Mouse (Mus musculus): ENCODE measurements around the gene Pla2g15. TPM values are rescaled to one million over a fixed set of nuclear protein-coding genes. Genes with fewer than 3 reads are reported as not detected.

Pla2g15 gene
- total and polyA plus RNA-seq, 3 experiments: 6.5 to 8.6 (median 8.0) TPM

DNA sequence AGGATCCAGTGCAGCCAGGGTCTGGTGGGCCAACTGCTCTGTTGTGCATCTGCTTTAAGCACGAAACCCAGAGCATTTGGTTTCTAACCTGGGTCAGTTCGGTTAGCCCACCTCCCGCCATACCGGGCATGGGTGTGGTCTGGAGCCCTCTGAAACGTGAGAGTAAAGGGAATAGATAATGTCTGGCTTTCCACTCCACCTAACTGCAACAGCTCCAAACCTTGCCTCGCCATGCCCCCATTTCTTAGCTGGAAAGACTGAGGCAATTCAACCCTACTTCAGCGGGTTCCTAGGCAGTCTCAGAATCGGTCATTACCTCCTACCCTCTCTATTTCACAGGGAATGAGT, 428 bp downstream of the Pla2g15 start:
- Histone ChIP-seq H3K4me1 (ENCODE audit: control insufficient read depth, insufficient read depth, low read length) (peaks cover 1% of the 10 kb centered on the region), H3K27ac (peak overlapping the region; percentile 69), H3K36me3 (ENCODE audit: control insufficient read depth, insufficient read depth, low read length) (no peaks in the 10 kb centered on the region), H3K27me3 (ENCODE audit: control insufficient read depth, insufficient read depth, low read length) (no peaks in the 10 kb centered on the region), H3K4me3 (peak overlapping the region; percentile 71), H3K79me2 (replicated peaks; ENCODE audit: control insufficient read depth, insufficient read depth, low read length) (no peaks in the 10 kb centered on the region; the same call in 1 of the 2 replicates), H3K9ac (ENCODE audit: low read depth, low read length) (peak overlapping the region; percentile 79)
- intact Hi-C loops (cut with DNase I): loop anchor here (5.0 kb wide), 1 partner anchor 62 kb away; the partner anchor contains the start of genes Prmt7 and Slc7a6os
- TF ChIP-seq POLR2A (IDR thresholded peaks at IDR 0.05; ENCODE audit: insufficient read depth, low read depth, low read length) (no peak), CTCF (IDR thresholded peaks at IDR 0.05) (no peak), EP300 (IDR thresholded peaks at IDR 0.05; ENCODE audit: insufficient read depth, low read depth, low read length) (no peak)
- DNase-seq: no peak
- WGBS: 20% methylated on average over 8 of the region's 8 CpGs

GRCm38 (mm10) chr8:106151041-106151440, 842 bp downstream of the Pla2g15 start:
- peaks cover 1% of the 10 kb centered on the region for H3K4me1 ChIP-seq (ENCODE audit: control insufficient read depth, insufficient read depth, low read length)
- no peaks in the 10 kb centered on the region; the same call in 1 of the 2 replicates for H3K79me2 ChIP-seq (replicated peaks; ENCODE audit: control insufficient read depth, insufficient read depth, low read length)
- DNase-seq: no peak
- peak overlapping the region; percentile 71 for H3K4me3 ChIP-seq
- no peaks in the 10 kb centered on the region for H3K36me3 ChIP-seq (ENCODE audit: control insufficient read depth, insufficient read depth, low read length)
- no peaks in the 10 kb centered on the region for H3K27me3 ChIP-seq (ENCODE audit: control insufficient read depth, insufficient read depth, low read length)
- intact Hi-C loops (cut with DNase I): loop anchor here (5.0 kb wide), 1 partner anchor 61 kb away; the partner anchor contains the start of genes Prmt7 and Slc7a6os
- 62% methylated on average over 9 of the region's 9 CpGs for WGBS
- no peak overlapping the region for H3K9ac ChIP-seq (ENCODE audit: low read depth, low read length)
- no peak for TF ChIP-seq CTCF (IDR thresholded peaks at IDR 0.05)
- peak overlapping the region; percentile 6 for H3K27ac ChIP-seq

GRCm38 (mm10) chr8:106152876-106153275, 2.7 kb downstream of the Pla2g15 start:
- H3K4me3 ChIP-seq: no peak overlapping the region
- no peak for DNase-seq
- TF ChIP-seq EP300 (IDR thresholded peaks at IDR 0.05; ENCODE audit: insufficient read depth, low read depth, low read length): no peak
- TF ChIP-seq POLR2A (IDR thresholded peaks at IDR 0.05; ENCODE audit: insufficient read depth, low read depth, low read length): no peak
- WGBS: 29% methylated on average over 4 of the region's 4 CpGs
- peaks cover 2% of the 10 kb centered on the region; the same call in 1 of the 2 replicates for H3K36me3 ChIP-seq (ENCODE audit: control insufficient read depth, insufficient read depth, low read length)
- H3K79me2 ChIP-seq (replicated peaks; ENCODE audit: control insufficient read depth, insufficient read depth, low read length): no peaks in the 10 kb centered on the region; the same call in 1 of the 2 replicates
- peaks cover 1% of the 10 kb centered on the region for H3K4me1 ChIP-seq (ENCODE audit: control insufficient read depth, insufficient read depth, low read length)
- intact Hi-C loops (cut with DNase I): loop anchor here (5.0 kb wide), 1 partner anchor 59 kb away; the partner anchor contains the start of genes Prmt7 and Slc7a6os
- H3K27me3 ChIP-seq (ENCODE audit: control insufficient read depth, insufficient read depth, low read length): no peaks in the 10 kb centered on the region
- no peak overlapping the region for H3K9ac ChIP-seq (ENCODE audit: low read depth, low read length)
- no peak overlapping the region for H3K27ac ChIP-seq

DNA sequence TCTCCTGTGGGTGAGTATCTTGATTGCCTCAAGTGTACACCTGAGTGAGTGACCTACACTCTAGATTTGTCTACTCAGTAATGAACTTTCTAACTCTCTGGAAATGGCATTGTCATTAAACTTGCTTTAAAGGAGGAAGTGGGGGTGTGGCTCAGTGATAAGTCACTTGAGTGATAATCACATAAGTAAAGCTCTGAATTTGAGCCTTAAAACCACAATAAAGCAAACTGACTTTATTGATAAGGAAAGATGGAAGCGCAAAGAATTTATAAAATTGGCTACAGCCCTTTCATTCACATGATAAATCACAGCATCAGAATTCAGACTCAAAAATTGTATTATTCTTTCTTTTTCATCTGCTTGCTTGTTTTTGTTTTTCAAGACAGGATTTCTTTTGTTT, 7.2 kb downstream of the Pla2g15 start:
- Histone ChIP-seq H3K27me3 (ENCODE audit: control insufficient read depth, insufficient read depth, low read length) (no peaks in the 10 kb centered on the region), H3K27ac (no peak overlapping the region), H3K36me3 (ENCODE audit: control insufficient read depth, insufficient read depth, low read length) (peaks cover 2% of the 10 kb centered on the region; the same call in 1 of the 2 replicates), H3K4me1 (ENCODE audit: control insufficient read depth, insufficient read depth, low read length) (peaks cover 1% of the 10 kb centered on the region; the same call in 1 of the 2 replicates), H3K9ac (ENCODE audit: low read depth, low read length) (no peak overlapping the region), H3K79me2 (replicated peaks; ENCODE audit: control insufficient read depth, insufficient read depth, low read length) (no peaks in the 10 kb centered on the region; the same call in 1 of the 2 replicates), H3K4me3 (no peak overlapping the region)
- TF ChIP-seq EP300 (IDR thresholded peaks at IDR 0.05; ENCODE audit: insufficient read depth, low read depth, low read length): no peak
- no peak for TF ChIP-seq CTCF (IDR thresholded peaks at IDR 0.05)
- WGBS: 86% methylated on average over 1 of the region's 1 CpGs
- intact Hi-C loops (cut with DNase I): no loop called here
- DNase-seq: no peak

- DNase-seq: peak; percentile 32 to 64
- no peaks in the 10 kb centered on the region for H3K79me2 ChIP-seq (replicated peaks; ENCODE audit: control insufficient read depth, insufficient read depth, low read length)
- peak overlapping the region; percentile 81 for H3K27ac ChIP-seq
- TF ChIP-seq CTCF (IDR thresholded peaks at IDR 0.05) (no peak), POLR2A (IDR thresholded peaks at IDR 0.05; ENCODE audit: insufficient read depth, low read depth, low read length) (no peak), EP300 (IDR thresholded peaks at IDR 0.05; ENCODE audit: insufficient read depth, low read depth, low read length) (no peak; the same call in 1 of the 2 replicates)
- H3K4me1 ChIP-seq (ENCODE audit: control insufficient read depth, insufficient read depth, low read length): no peaks in the 10 kb centered on the region
- WGBS: 62% methylated on average over 10 of the region's 10 CpGs
- intact Hi-C loops (cut with DNase I): no loop called here
- peaks cover 2% of the 10 kb centered on the region; the same call in 1 of the 2 replicates for H3K36me3 ChIP-seq (ENCODE audit: control insufficient read depth, insufficient read depth, low read length)
- H3K4me3 ChIP-seq: no peak overlapping the region
- H3K9ac ChIP-seq (ENCODE audit: low read depth, low read length): no peak overlapping the region
- H3K27me3 ChIP-seq (ENCODE audit: control insufficient read depth, insufficient read depth, low read length): no peaks in the 10 kb centered on the region
These were observed 8.2 kb downstream of the Pla2g15 start for GRCm38 (mm10) chr8:106158381-106158780.

DNA sequence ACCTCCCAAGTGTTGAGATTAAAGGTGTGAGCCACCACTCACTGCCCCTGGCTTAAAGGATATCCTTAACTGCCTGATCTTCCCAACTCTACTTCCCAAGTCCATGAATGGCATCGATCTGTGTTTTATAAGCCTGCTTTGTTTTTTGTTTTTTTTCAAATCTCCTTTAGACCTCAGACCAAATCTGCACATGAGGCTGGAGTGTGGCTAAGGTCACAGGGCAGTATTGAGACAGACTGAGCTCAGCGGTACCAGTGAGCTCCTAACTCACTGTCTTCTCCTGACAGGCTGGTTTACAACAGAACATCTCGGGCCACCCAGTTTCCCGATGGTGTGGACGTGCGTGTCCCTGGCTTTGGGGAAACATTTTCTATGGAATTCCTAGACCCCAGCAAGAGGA, 9.7 kb downstream of the Pla2g15 start:
- Histone ChIP-seq H3K27ac (no peak overlapping the region), H3K9ac (ENCODE audit: low read depth, low read length) (no peak overlapping the region), H3K79me2 (replicated peaks; ENCODE audit: control insufficient read depth, insufficient read depth, low read length) (no peaks in the 10 kb centered on the region), H3K36me3 (ENCODE audit: control insufficient read depth, insufficient read depth, low read length) (peaks cover 2% of the 10 kb centered on the region; the same call in 1 of the 2 replicates), H3K4me1 (ENCODE audit: control insufficient read depth, insufficient read depth, low read length) (no peaks in the 10 kb centered on the region), H3K4me3 (no peak overlapping the region), H3K27me3 (ENCODE audit: control insufficient read depth, insufficient read depth, low read length) (no peaks in the 10 kb centered on the region)
- DNase-seq: peak in 1 of 2 experiments; percentile 14
- 93% methylated on average over 6 of the region's 6 CpGs for WGBS
- TF ChIP-seq POLR2A (IDR thresholded peaks at IDR 0.05; ENCODE audit: insufficient read depth, low read depth, low read length): no peak
- no peak for TF ChIP-seq EP300 (IDR thresholded peaks at IDR 0.05; ENCODE audit: insufficient read depth, low read depth, low read length)
- TF ChIP-seq CTCF (IDR thresholded peaks at IDR 0.05): no peak
- intact Hi-C loops (cut with DNase I): no loop called here
